Mouse (Mus musculus) kidney, adult 2 months (tissue): ENCODE results near the gene Sqstm1.

Experiments used
- CTCF ChIP-seq: fragments of 200-500 bp; conservative IDR thresholded peaks from 2 replicates; pipeline ENCODE4 v1.5.1; 2011; ENCODE audit warnings: low read depth, mild to moderate bottlenecking, control low read depth, low read length, moderate library complexity, mixed read lengths; ENCODE audit not compliant: insufficient read depth, insufficient read length
- POLR2A ChIP-seq: fragments of 200-500 bp; IDR thresholded peaks from one replicate; pipeline ENCODE4 v1.6.1; 2011; ENCODE audit warnings: low read depth, low read length, control low read depth

- TF ChIP-seq POLR2A (no peak), CTCF (no peak)
Observed at GRCm38 (mm10) chr11:50149603-50150150, 61.0 kb downstream of the Sqstm1 start.
